Mouse (Mus musculus) embryonic facial prominence, embryonic 15.5 days (tissue): ENCODE results near the gene Fut9. TPM values are rescaled to one million over a fixed set of nuclear protein-coding genes. Genes with fewer than 3 reads are reported as not detected.

Source experiments
- ATAC-seq: fragments of 200-750 bp; cut with Nextera tagmentation; 2 replicates; pipeline ENCODE4 v1.8.0; 2017; ENCODE audit warnings: low read depth, moderate TSS enrichment; ENCODE audit not compliant: insufficient number of reproducible peaks, low FRiP score, low TSS enrichment
- H3K27ac ChIP-seq: fragments of 300-500 bp; sonication (generic); replicated peaks from 2 replicates; pipeline ENCODE4 v1.5.1; 2015; ENCODE audit warnings: mild to moderate bottlenecking, inconsistent platforms
- H3K27me3 ChIP-seq: fragments of 300-500 bp; sonication (generic); 2 replicates; pipeline ENCODE4 v1.6.1; 2015; ENCODE audit warnings: inconsistent platforms
- H3K36me3 ChIP-seq: fragments of 300-500 bp; sonication (generic); 2 replicates; pipeline ENCODE4 v1.6.1; 2015; ENCODE audit warnings: mild to moderate bottlenecking, inconsistent platforms
- H3K4me1 ChIP-seq: fragments of 300-500 bp; sonication (generic); 2 replicates; pipeline ENCODE4 v1.6.1; 2015; ENCODE audit warnings: inconsistent platforms
- H3K4me2 ChIP-seq: fragments of 300-500 bp; sonication (generic); replicated peaks from 2 replicates; pipeline ENCODE4 v1.6.1; 2015; ENCODE audit warnings: mild to moderate bottlenecking, inconsistent platforms
- H3K4me3 ChIP-seq: fragments of 300-500 bp; sonication (generic); replicated peaks from 2 replicates; pipeline ENCODE4 v1.5.1; 2015; ENCODE audit warnings: mild to moderate bottlenecking, inconsistent platforms
- H3K9ac ChIP-seq: fragments of 300-500 bp; sonication (generic); 2 replicates; pipeline ENCODE4 v1.6.1; 2015; ENCODE audit warnings: inconsistent platforms
- H3K9me3 ChIP-seq: fragments of 300-500 bp; sonication (generic); replicated peaks from 2 replicates; pipeline ENCODE4 v1.6.1; 2016; ENCODE audit warnings: inconsistent platforms
- WGBS: fragments of 180-500 bp; shearing (Covaris S2); methylation state at CpG from one replicate; pipeline ENCODE4 v1.1.7; 2015; 5-methylcytosine and 5-hydroxymethylcytosine counted together
- polyA plus RNA-seq: library from polyadenylated mRNA; unstranded; fragments of >200 nt; fragmentation: Nextera tagmentation; extraction: Ambion mirVana; gene quantifications from 2 replicates; pipeline ENCODE4 v1.2.1, GENCODE M21; 2015

The Fut9 gene
- polyA plus RNA-seq = 0.57 and 0.79 TPM in 2 replicates

- peak within 1 kb of the TSS; percentile 49 for H3K4me3 ChIP-seq
- H3K9me3 ChIP-seq = no peaks in the 10 kb centered on the region
- peak; percentile 81 for ATAC-seq
- H3K4me2 ChIP-seq = peak within 1 kb of the TSS; percentile 94
- no peaks in the 10 kb centered on the region for H3K36me3 ChIP-seq
- under 1% methylated on average over 51 of the region's 52 CpGs for WGBS
- peaks cover 12% of the 10 kb centered on the region for H3K4me1 ChIP-seq
- no peak within 1 kb of the TSS for H3K27ac ChIP-seq
- peaks cover 9% of the 10 kb centered on the region for H3K27me3 ChIP-seq
- H3K9ac ChIP-seq = 0 out of 2 replicates have a peak within 1 kb of the TSS, but pooled peaks have one; percentile 23
Measured at GRCm38 (mm10) chr4:25799476-25800283, at the start of gene Fut9. Gene Fut9 (minus strand): TSS chr4:25800244.

- no peak overlapping the region for H3K27ac ChIP-seq
- ATAC-seq = no peak; the same call in 1 of the 2 replicates
- 80% methylated on average over 7 of the region's 7 CpGs for WGBS
- H3K27me3 ChIP-seq = no peaks in the 10 kb centered on the region
- no peak overlapping the region for H3K9ac ChIP-seq
- H3K4me3 ChIP-seq = no peak overlapping the region
- no peak overlapping the region for H3K4me2 ChIP-seq
- no peaks in the 10 kb centered on the region for H3K36me3 ChIP-seq
- H3K4me1 ChIP-seq = no peaks in the 10 kb centered on the region
- no peaks in the 10 kb centered on the region for H3K9me3 ChIP-seq
Measured at GRCm38 (mm10) chr4:25815783-25816182, 15.7 kb upstream of the Fut9 start.

- no peak overlapping the region for H3K9ac ChIP-seq
- WGBS = 92% methylated on average over 1 of the region's 1 CpGs
- no peaks in the 10 kb centered on the region for H3K4me1 ChIP-seq
- H3K9me3 ChIP-seq = no peaks in the 10 kb centered on the region
- ATAC-seq = no peak
- H3K27me3 ChIP-seq = no peaks in the 10 kb centered on the region
- H3K4me3 ChIP-seq = no peak overlapping the region
- no peak overlapping the region for H3K27ac ChIP-seq
- H3K36me3 ChIP-seq = no peaks in the 10 kb centered on the region
- no peak overlapping the region for H3K4me2 ChIP-seq
Measured at GRCm38 (mm10) chr4:25813340-25813739, 13.3 kb upstream of the Fut9 start.

GRCm38 (mm10) chr4:25810058-25810457 lies 10.0 kb upstream of the Fut9 start:
- H3K4me1 ChIP-seq = no peaks in the 10 kb centered on the region
- no peak overlapping the region for H3K4me2 ChIP-seq
- H3K9ac ChIP-seq = no peak overlapping the region
- 87% methylated on average over 1 of the region's 1 CpGs for WGBS
- no peak for ATAC-seq
- H3K27ac ChIP-seq = no peak overlapping the region
- no peaks in the 10 kb centered on the region for H3K27me3 ChIP-seq
- H3K4me3 ChIP-seq = no peak overlapping the region
- no peaks in the 10 kb centered on the region for H3K9me3 ChIP-seq
- no peaks in the 10 kb centered on the region for H3K36me3 ChIP-seq

- Histone ChIP-seq H3K27ac (no peak overlapping the region), H3K9ac (no peak overlapping the region), H3K9me3 (no peaks in the 10 kb centered on the region), H3K4me3 (no peak overlapping the region), H3K27me3 (peaks cover 9% of the 10 kb centered on the region), H3K4me1 (peaks cover 12% of the 10 kb centered on the region), H3K36me3 (no peaks in the 10 kb centered on the region), H3K4me2 (no peak overlapping the region)
- ATAC-seq = no peak
- 89% methylated on average over 2 of the region's 2 CpGs for WGBS
Measured at GRCm38 (mm10) chr4:25801751-25802150, 1.7 kb upstream of the Fut9 start.

GRCm38 (mm10) chr4:25800284-25800616 lies 206 bp upstream of the Fut9 start:
- Histone ChIP-seq H3K27me3 (peaks cover 9% of the 10 kb centered on the region), H3K9me3 (no peaks in the 10 kb centered on the region), H3K27ac (no peak overlapping the region), H3K36me3 (no peaks in the 10 kb centered on the region), H3K4me2 (peak overlapping the region; percentile 94), H3K4me1 (peaks cover 12% of the 10 kb centered on the region), H3K4me3 (peak overlapping the region; percentile 49), H3K9ac (no peak overlapping the region)
- WGBS = 4% methylated on average over 5 of the region's 5 CpGs
- no peak for ATAC-seq

GRCm38 (mm10) chr4:25799051-25799475 lies 981 bp downstream of the Fut9 start:
- Histone ChIP-seq H3K27ac (no peak overlapping the region), H3K9me3 (no peaks in the 10 kb centered on the region), H3K4me1 (peaks cover 12% of the 10 kb centered on the region), H3K9ac (0 out of 2 replicates have a peak overlapping the region, but pooled peaks have one; percentile 23), H3K4me3 (peak overlapping the region; percentile 49), H3K27me3 (peaks cover 9% of the 10 kb centered on the region), H3K4me2 (peak overlapping the region; percentile 94), H3K36me3 (no peaks in the 10 kb centered on the region)
- ATAC-seq = no peak
- whole genome bisulfite sequencing = 2% methylated on average over 7 of the region's 7 CpGs

- WGBS = 16% methylated on average over 10 of the region's 10 CpGs
- Histone ChIP-seq H3K9me3 (no peaks in the 10 kb centered on the region), H3K27ac (no peak overlapping the region), H3K4me1 (peaks cover 12% of the 10 kb centered on the region), H3K27me3 (peaks cover 9% of the 10 kb centered on the region), H3K36me3 (no peaks in the 10 kb centered on the region), H3K4me3 (no peak overlapping the region; the same call in 1 of the 2 replicates), H3K9ac (no peak overlapping the region), H3K4me2 (peak overlapping the region; percentile 94)
- no peak for ATAC-seq
Measured at GRCm38 (mm10) chr4:25798412-25798811, 1.6 kb downstream of the Fut9 start.

- H3K4me1 ChIP-seq = peaks cover 12% of the 10 kb centered on the region
- H3K4me2 ChIP-seq = no peak overlapping the region
- H3K27ac ChIP-seq = no peak overlapping the region
- H3K9ac ChIP-seq = no peak overlapping the region
- H3K27me3 ChIP-seq = peaks cover 9% of the 10 kb centered on the region
- no peak for ATAC-seq
- no peak overlapping the region for H3K4me3 ChIP-seq
- H3K36me3 ChIP-seq = no peaks in the 10 kb centered on the region
- H3K9me3 ChIP-seq = no peaks in the 10 kb centered on the region
- 34% methylated on average over 3 of the region's 3 CpGs for WGBS
Measured at GRCm38 (mm10) chr4:25796149-25796548, 3.9 kb downstream of the Fut9 start.

GRCm38 (mm10) chr4:25785276-25785675 lies 14.8 kb downstream of the Fut9 start:
- no peak for ATAC-seq
- H3K4me1 ChIP-seq = no peaks in the 10 kb centered on the region
- H3K4me3 ChIP-seq = no peak overlapping the region
- no peaks in the 10 kb centered on the region for H3K9me3 ChIP-seq
- H3K27me3 ChIP-seq = no peaks in the 10 kb centered on the region
- H3K36me3 ChIP-seq = no peaks in the 10 kb centered on the region
- no peak overlapping the region for H3K4me2 ChIP-seq
- WGBS = 93% methylated on average over 4 of the region's 4 CpGs
- H3K27ac ChIP-seq = no peak overlapping the region
- H3K9ac ChIP-seq = no peak overlapping the region

- Histone ChIP-seq H3K27ac (no peak overlapping the region), H3K4me2 (no peak overlapping the region), H3K36me3 (no peaks in the 10 kb centered on the region), H3K4me3 (no peak overlapping the region), H3K9ac (no peak overlapping the region), H3K27me3 (no peaks in the 10 kb centered on the region), H3K9me3 (no peaks in the 10 kb centered on the region), H3K4me1 (no peaks in the 10 kb centered on the region)
- ATAC-seq = no peak
- 17% methylated on average over 3 of the region's 3 CpGs for WGBS
Measured at GRCm38 (mm10) chr4:25768657-25769056, 31.4 kb downstream of the Fut9 start.

- no peak for ATAC-seq
- Histone ChIP-seq H3K27me3 (no peaks in the 10 kb centered on the region), H3K27ac (no peak overlapping the region), H3K9me3 (no peaks in the 10 kb centered on the region), H3K36me3 (no peaks in the 10 kb centered on the region), H3K4me3 (no peak overlapping the region), H3K4me1 (no peaks in the 10 kb centered on the region), H3K4me2 (no peak overlapping the region), H3K9ac (no peak overlapping the region)
Measured at GRCm38 (mm10) chr4:25763091-25763490, 37.0 kb downstream of the Fut9 start.
